Mouse (Mus musculus) heart, postnatal 0 days (tissue): ENCODE data around the gene Gp2. TPM values are rescaled to one million over a fixed set of nuclear protein-coding genes. Genes with fewer than 3 reads are reported as not detected.

Experiments used
- ATAC-seq: fragments of 200-750 bp; cut with Nextera tagmentation; 2 replicates; pipeline ENCODE4 v1.8.0; 2017; ENCODE audit warnings: low read depth, moderate number of reproducible peaks, moderate library complexity; ENCODE audit not compliant: insufficient read depth
- DNase-seq: peaks from one replicate; pipeline ENCODE4 v3.0.0-alpha.2; 2016; ENCODE audit warnings: low spot score
- H3K27ac ChIP-seq: fragments of 300-500 bp; sonication (generic); 2 replicates; pipeline ENCODE4 v1.5.1; 2014; ENCODE audit warnings: low read depth, mild to moderate bottlenecking
- H3K27me3 ChIP-seq: fragments of 300-500 bp; sonication (generic); 2 replicates; pipeline ENCODE4 v1.6.1; 2014; ENCODE audit warnings: low read length, mixed read lengths; ENCODE audit not compliant: control insufficient read depth, insufficient read depth
- H3K36me3 ChIP-seq: fragments of 300-500 bp; sonication (generic); replicated peaks from 2 replicates; pipeline ENCODE4 v1.6.1; 2014; ENCODE audit warnings: low read length, mixed read lengths; ENCODE audit not compliant: control insufficient read depth, insufficient read depth
- H3K4me1 ChIP-seq: fragments of 300-500 bp; sonication (generic); 2 replicates; pipeline ENCODE4 v1.6.1; 2014; ENCODE audit warnings: antibody characterized with exemption; ENCODE audit not compliant: control insufficient read depth, insufficient read depth
- H3K4me2 ChIP-seq: fragments of 300-500 bp; sonication (generic); 2 replicates; pipeline ENCODE4 v1.6.1; 2014; ENCODE audit warnings: low read depth, mild to moderate bottlenecking, low read length, moderate library complexity
- H3K4me3 ChIP-seq: fragments of 300-500 bp; sonication (generic); 2 replicates; pipeline ENCODE4 v1.5.1; 2014; ENCODE audit warnings: low read depth, low read length
- H3K9ac ChIP-seq: fragments of 300-500 bp; sonication (generic); replicated peaks from 2 replicates; pipeline ENCODE4 v1.6.1; 2014; ENCODE audit warnings: low read depth, low read length, mixed read lengths
- H3K9me3 ChIP-seq: fragments of 300-500 bp; sonication (generic); replicated peaks from 2 replicates; pipeline ENCODE4 v1.6.1; 2016; ENCODE audit warnings: low read length; ENCODE audit not compliant: control insufficient read depth
- CTCF ChIP-seq: IDR thresholded peaks from 2 replicates; pipeline ENCODE4 v1.5.1; 2016; ENCODE audit warnings: antibody characterized with exemption, control low read depth, low read depth
- EP300 ChIP-seq: IDR thresholded peaks from 2 replicates; pipeline ENCODE4 v1.6.1; 2016; ENCODE audit warnings: antibody characterized with exemption, low read depth
- WGBS: fragments of 180-500 bp; shearing (Covaris S2); extraction: QIAGEN DNeasy Blood & Tissue Kit; methylation state at CpG from one replicate; pipeline ENCODE4 v1.1.7; 2014; 5-methylcytosine and 5-hydroxymethylcytosine counted together
- polyA plus RNA-seq: library from polyadenylated mRNA; unstranded; fragments of >200 nt; fragmentation: Nextera tagmentation; extraction: Ambion mirVana; gene quantifications from 2 replicates; pipeline ENCODE4 v1.2.1, GENCODE M21; 2015
- total RNA-seq: library from RNA; depleted of rRNA; stranded (reverse); fragments of >200 nt; gene quantifications from 2 replicates; pipeline ENCODE4 v1.2.3, GENCODE M21; 2014; ENCODE audit warnings: low replicate concordance; rRNA removed

Gp2 gene
- total RNA-seq: not detected in 2 replicates
- 0.65 TPM in 1 of 2 replicates, not detected in the other for polyA plus RNA-seq

DNA sequence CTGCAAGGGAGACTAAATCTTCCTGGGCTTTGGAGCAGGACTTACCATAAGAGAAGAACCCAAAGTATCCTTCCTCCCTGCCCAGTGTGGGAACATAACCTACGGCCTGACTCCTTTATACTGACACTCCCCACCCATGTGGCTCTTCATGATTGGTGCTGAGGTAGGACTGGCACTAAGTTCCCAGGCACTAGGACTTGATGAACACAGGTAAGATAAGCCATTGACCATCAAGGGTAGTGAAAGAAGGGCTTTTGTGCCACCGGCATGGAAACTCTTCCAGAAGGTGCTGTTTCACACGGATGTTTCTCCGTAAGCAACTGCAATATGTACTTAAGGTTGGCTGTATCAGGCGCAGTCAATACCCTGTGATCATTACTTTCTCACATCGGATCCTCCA, at the start of gene Gp2:
Gene Gp2 (minus strand): TSS at position 101 of the 400 bp plus-strand sequence.
- no peaks in the 10 kb centered on the region for H3K9me3 ChIP-seq
- WGBS: 87% methylated on average over 6 of the region's 6 CpGs

DNA sequence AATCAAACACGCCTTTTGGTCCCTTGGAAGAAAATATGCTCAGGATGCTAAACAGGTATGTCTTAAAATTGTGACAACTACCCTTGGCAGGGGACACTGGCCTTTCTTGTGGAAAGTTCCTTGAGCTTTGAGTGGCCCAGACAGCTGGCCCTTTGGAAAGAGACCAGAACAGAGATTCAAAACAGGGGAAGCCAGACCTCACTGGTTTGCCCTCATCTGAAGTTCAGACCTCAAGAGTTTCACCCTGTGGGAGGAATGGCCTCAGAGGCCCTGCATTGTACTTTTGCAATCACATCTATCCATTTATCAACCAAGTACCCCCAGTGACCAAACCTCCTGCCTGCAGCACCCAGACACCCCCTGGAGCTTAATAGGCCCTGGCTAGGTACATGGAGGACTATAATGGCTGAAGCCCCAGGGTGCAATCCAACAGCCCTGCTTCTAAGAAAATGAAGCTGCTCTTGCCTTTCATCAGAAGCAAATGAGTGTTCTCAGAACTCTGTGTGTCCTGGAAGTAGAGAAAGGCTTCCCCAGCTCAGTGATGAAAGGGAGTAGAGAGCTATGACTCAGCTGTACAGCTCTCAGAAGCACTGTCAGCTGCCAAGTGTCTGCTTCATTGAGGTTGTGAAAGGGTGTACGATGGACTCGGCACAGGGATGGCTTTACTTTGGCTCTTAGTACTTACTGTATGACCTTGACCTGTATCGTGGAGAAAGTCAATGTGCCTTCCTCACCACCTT, 31.1 kb upstream of the Gp2 start:
- Histone ChIP-seq H3K4me1 (no peaks in the 10 kb centered on the region), H3K27me3 (no peaks in the 10 kb centered on the region)

More for the DNA sequence above, at the start of gene Gp2:
- Histone ChIP-seq H3K9ac (no peak within 1 kb of the TSS), H3K4me3 (no peak within 1 kb of the TSS), H3K4me2 (no peak within 1 kb of the TSS), H3K27ac (no peak within 1 kb of the TSS), H3K4me1 (no peaks in the 10 kb centered on the region), H3K36me3 (no peaks in the 10 kb centered on the region), H3K27me3 (no peaks in the 10 kb centered on the region)
- ATAC-seq (no peak), DNase-seq (no peak)
- no peak for TF ChIP-seq EP300
- no peak for TF ChIP-seq CTCF

DNA sequence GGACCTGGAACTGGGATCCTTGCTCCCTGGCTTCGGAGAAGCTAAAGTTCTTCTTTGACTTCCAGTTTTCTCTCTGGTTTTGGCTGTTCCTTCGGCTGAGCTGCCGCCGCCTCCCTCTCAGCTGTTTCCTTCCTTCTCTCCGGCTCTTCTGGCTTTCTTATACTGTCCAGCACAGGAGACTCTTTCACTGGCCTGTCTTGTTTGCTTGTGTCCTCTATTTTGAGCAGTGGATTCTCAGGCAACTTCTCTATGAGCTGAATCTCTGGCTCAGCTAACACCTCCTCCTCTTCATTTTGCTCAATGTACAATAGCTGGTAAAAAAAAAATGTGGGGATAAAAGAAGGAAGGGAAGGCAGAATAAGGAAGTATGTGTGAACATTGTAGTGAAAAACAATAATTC, 27.6 kb upstream of the Gp2 start:
- WGBS: 80% methylated on average over 5 of the region's 5 CpGs
- Histone ChIP-seq H3K9me3 (no peaks in the 10 kb centered on the region), H3K4me1 (no peaks in the 10 kb centered on the region), H3K4me3 (no peak overlapping the region), H3K4me2 (no peak overlapping the region), H3K36me3 (no peaks in the 10 kb centered on the region), H3K9ac (no peak overlapping the region), H3K27ac (no peak overlapping the region), H3K27me3 (no peaks in the 10 kb centered on the region)
- no peak for TF ChIP-seq CTCF
- no peak for ATAC-seq
- DNase-seq: no peak

More for the DNA sequence above, 31.1 kb upstream of the Gp2 start:
- Histone ChIP-seq H3K27ac (no peak overlapping the region), H3K4me3 (no peak overlapping the region), H3K9ac (no peak overlapping the region), H3K36me3 (no peaks in the 10 kb centered on the region), H3K4me2 (no peak overlapping the region), H3K9me3 (no peaks in the 10 kb centered on the region)
- DNase-seq (no peak), ATAC-seq (no peak)
- no peak for TF ChIP-seq CTCF
- no peak for TF ChIP-seq EP300
- 63% methylated on average over 4 of the region's 4 CpGs for WGBS

DNA sequence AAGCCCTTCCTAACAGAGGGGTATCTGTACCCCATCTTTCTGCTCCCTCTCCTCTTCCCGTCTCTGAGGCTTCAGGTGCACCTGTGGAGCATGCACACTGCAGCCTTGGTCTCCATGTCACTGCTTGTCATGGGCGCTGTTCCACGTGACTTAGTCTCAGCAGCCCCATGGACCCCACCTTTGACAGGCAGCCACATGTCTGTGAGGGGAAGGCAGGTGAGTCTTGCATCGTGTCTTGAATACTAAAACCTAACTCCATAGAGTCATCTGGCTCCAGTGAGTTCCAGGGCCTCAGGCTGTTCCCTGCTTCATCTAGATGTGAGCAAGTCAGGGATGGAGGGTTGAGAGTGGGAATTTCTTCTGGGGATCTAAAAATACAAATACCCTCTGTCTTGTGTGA, 25.1 kb upstream of the Gp2 start:
- 63% methylated on average over 4 of the region's 4 CpGs for WGBS

DNA sequence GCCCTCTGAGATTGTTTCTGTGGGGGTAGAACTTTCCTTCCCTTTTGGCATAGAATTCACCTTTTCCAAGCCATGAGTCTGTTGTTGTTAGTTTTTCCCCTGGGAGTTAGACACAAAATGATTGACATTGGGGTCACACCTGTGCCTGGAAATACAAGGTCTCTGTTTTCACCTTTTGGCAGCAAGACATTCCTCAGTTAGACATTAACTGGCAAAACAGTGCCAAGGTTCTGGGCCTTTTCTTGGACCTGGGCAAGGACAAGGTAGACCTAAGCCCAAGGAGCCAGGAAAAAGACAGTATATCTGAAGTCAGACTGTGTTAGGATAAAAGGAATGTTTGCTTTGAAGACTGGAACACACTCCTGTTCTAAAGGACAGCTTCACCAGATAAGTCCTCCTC, 20.2 kb upstream of the Gp2 start, which contains the start of gene Umod:
Gene Umod (minus strand): TSS at position 27 of the 400 bp plus-strand sequence.
- Histone ChIP-seq H3K9ac (no peak within 1 kb of the TSS), H3K4me3 (no peak within 1 kb of the TSS), H3K4me2 (no peak within 1 kb of the TSS), H3K27me3 (no peaks in the 10 kb centered on the region), H3K36me3 (no peaks in the 10 kb centered on the region), H3K27ac (no peak within 1 kb of the TSS), H3K4me1 (no peaks in the 10 kb centered on the region), H3K9me3 (no peaks in the 10 kb centered on the region)
- DNase-seq (no peak), ATAC-seq (no peak)
- TF ChIP-seq EP300 (no peak), CTCF (no peak)

More for the DNA sequence above, 25.1 kb upstream of the Gp2 start:
- Histone ChIP-seq H3K27ac (no peak overlapping the region), H3K4me2 (no peak overlapping the region), H3K36me3 (no peaks in the 10 kb centered on the region), H3K27me3 (no peaks in the 10 kb centered on the region), H3K9ac (no peak overlapping the region), H3K9me3 (no peaks in the 10 kb centered on the region), H3K4me1 (no peaks in the 10 kb centered on the region), H3K4me3 (no peak overlapping the region)
- no peak for ATAC-seq
- no peak for DNase-seq
- TF ChIP-seq CTCF (no peak), EP300 (no peak)
